Mouse (Mus musculus) neural tube, embryonic 13.5 days (tissue): Measurements from ENCODE around the gene Sdk2. TPM values are rescaled to one million over a fixed set of nuclear protein-coding genes. Genes with fewer than 3 reads are reported as not detected.

Experiments used
- ATAC-seq: fragments of 200-750 bp; cut with Nextera tagmentation; 2 replicates; pipeline ENCODE4 v1.8.0; 2017; ENCODE audit warnings: low read depth, mild to moderate bottlenecking, moderate TSS enrichment, moderate library complexity
- H3K27ac ChIP-seq: fragments of 300-500 bp; sonication (generic); replicated peaks from 2 replicates; pipeline ENCODE4 v1.5.1; 2015; ENCODE audit warnings: moderate library complexity, mild to moderate bottlenecking, inconsistent platforms
- H3K27me3 ChIP-seq: fragments of 300-500 bp; sonication (generic); 2 replicates; pipeline ENCODE4 v1.6.1; 2015; ENCODE audit warnings: mild to moderate bottlenecking, inconsistent platforms
- H3K36me3 ChIP-seq: fragments of 300-500 bp; sonication (generic); 2 replicates; pipeline ENCODE4 v1.6.1; 2015; ENCODE audit warnings: mild to moderate bottlenecking, inconsistent platforms
- H3K4me1 ChIP-seq: fragments of 300-500 bp; sonication (generic); replicated peaks from 2 replicates; pipeline ENCODE4 v1.6.1; 2015; ENCODE audit warnings: inconsistent platforms
- H3K4me2 ChIP-seq: fragments of 300-500 bp; sonication (generic); 2 replicates; pipeline ENCODE4 v1.6.1; 2015; ENCODE audit warnings: inconsistent platforms, mild to moderate bottlenecking, moderate library complexity
- H3K4me3 ChIP-seq: fragments of 300-500 bp; sonication (generic); 2 replicates; pipeline ENCODE4 v1.5.1; 2015; ENCODE audit warnings: mild to moderate bottlenecking, inconsistent platforms
- H3K9ac ChIP-seq: fragments of 300-500 bp; sonication (generic); 2 replicates; pipeline ENCODE4 v1.6.1; 2015; ENCODE audit warnings: moderate library complexity, mild to moderate bottlenecking, inconsistent platforms
- H3K9me3 ChIP-seq: fragments of 300-500 bp; sonication (generic); 2 replicates; pipeline ENCODE4 v1.6.1; 2016; ENCODE audit warnings: inconsistent platforms
- WGBS: fragments of 180-500 bp; shearing (Covaris S2); methylation state at CpG from one replicate; pipeline ENCODE4 v1.1.7; 2015; 5-methylcytosine and 5-hydroxymethylcytosine counted together
- polyA plus RNA-seq: library from polyadenylated mRNA; unstranded; fragments of >200 nt; fragmentation: Nextera tagmentation; extraction: Ambion mirVana; gene quantifications from 2 replicates; pipeline ENCODE4 v1.2.1, GENCODE M21; 2015

Sdk2 gene
- polyA plus RNA-seq, 1 experiment from 2014 or later = 4.7 TPM

GRCm38 (mm10) chr11:113923137-113923536 lies 143.7 kb downstream of the Sdk2 start:
- WGBS = 26% methylated on average over 5 of the region's 5 CpGs
- H3K4me1 ChIP-seq = peaks cover 37% of the 10 kb centered on the region
- H3K27ac ChIP-seq = peak overlapping the region; percentile 23; the same call in 1 of the 2 replicates
- H3K4me3 ChIP-seq = no peak overlapping the region
- ATAC-seq = peak; percentile 48
- 0 out of 2 replicates have a peak overlapping the region, but pooled peaks have one; percentile 2 for H3K9ac ChIP-seq
- no peak overlapping the region for H3K4me2 ChIP-seq
- no peaks in the 10 kb centered on the region for H3K36me3 ChIP-seq
- no peaks in the 10 kb centered on the region for H3K9me3 ChIP-seq
- no peaks in the 10 kb centered on the region for H3K27me3 ChIP-seq

GRCm38 (mm10) chr11:113903131-113903860 lies 163.6 kb downstream of the Sdk2 start:
- Histone ChIP-seq H3K9ac (no peak overlapping the region), H3K27ac (no peak overlapping the region), H3K4me1 (peaks cover 10% of the 10 kb centered on the region; the same call in 1 of the 2 replicates), H3K36me3 (no peaks in the 10 kb centered on the region), H3K4me3 (no peak overlapping the region), H3K27me3 (no peaks in the 10 kb centered on the region), H3K4me2 (no peak overlapping the region), H3K9me3 (no peaks in the 10 kb centered on the region)
- WGBS = 76% methylated on average over 16 of the region's 16 CpGs
- ATAC-seq = no peak

GRCm38 (mm10) chr11:113901906-113902305 lies 164.9 kb downstream of the Sdk2 start:
- H3K4me3 ChIP-seq = no peak overlapping the region
- H3K9me3 ChIP-seq = no peaks in the 10 kb centered on the region
- no peaks in the 10 kb centered on the region for H3K36me3 ChIP-seq
- H3K4me2 ChIP-seq = no peak overlapping the region
- ATAC-seq = no peak
- H3K4me1 ChIP-seq = peaks cover 10% of the 10 kb centered on the region; the same call in 1 of the 2 replicates
- H3K9ac ChIP-seq = no peak overlapping the region
- no peaks in the 10 kb centered on the region for H3K27me3 ChIP-seq
- WGBS = 72% methylated on average over 7 of the region's 7 CpGs
- no peak overlapping the region for H3K27ac ChIP-seq

GRCm38 (mm10) chr11:113898671-113899070 lies 168.2 kb downstream of the Sdk2 start:
- Histone ChIP-seq H3K9ac (no peak overlapping the region), H3K36me3 (no peaks in the 10 kb centered on the region), H3K4me1 (peaks cover 10% of the 10 kb centered on the region; the same call in 1 of the 2 replicates), H3K4me2 (no peak overlapping the region), H3K4me3 (no peak overlapping the region), H3K27me3 (no peaks in the 10 kb centered on the region), H3K27ac (no peak overlapping the region), H3K9me3 (no peaks in the 10 kb centered on the region)
- WGBS = 43% methylated on average over 7 of the region's 7 CpGs
- ATAC-seq = no peak

GRCm38 (mm10) chr11:113896006-113896405 lies 170.8 kb downstream of the Sdk2 start:
- Histone ChIP-seq H3K4me2 (no peak overlapping the region), H3K4me1 (peaks cover 25% of the 10 kb centered on the region), H3K27ac (no peak overlapping the region), H3K4me3 (no peak overlapping the region), H3K9ac (no peak overlapping the region), H3K9me3 (no peaks in the 10 kb centered on the region), H3K36me3 (no peaks in the 10 kb centered on the region), H3K27me3 (no peaks in the 10 kb centered on the region)
- no peak for ATAC-seq
- 90% methylated on average over 5 of the region's 5 CpGs for WGBS

GRCm38 (mm10) chr11:113892924-113893323 lies 173.9 kb downstream of the Sdk2 start:
- no peak overlapping the region for H3K9ac ChIP-seq
- peak; percentile 33; the same call in 1 of the 2 replicates for ATAC-seq

GRCm38 (mm10) chr11:113892067-113892466 lies 174.8 kb downstream of the Sdk2 start:
- Histone ChIP-seq H3K4me3 (no peak overlapping the region), H3K27ac (no peak overlapping the region; the same call in 1 of the 2 replicates), H3K27me3 (no peaks in the 10 kb centered on the region), H3K9me3 (no peaks in the 10 kb centered on the region), H3K36me3 (no peaks in the 10 kb centered on the region), H3K4me2 (no peak overlapping the region), H3K4me1 (peaks cover 17% of the 10 kb centered on the region), H3K9ac (no peak overlapping the region)
- 0 out of 2 replicates have a peak, but pooled peaks have one; percentile 13 for ATAC-seq
- 48% methylated on average over 6 of the region's 6 CpGs for WGBS

More at GRCm38 (mm10) chr11:113892924-113893323, 173.9 kb downstream of the Sdk2 start:
- H3K4me3 ChIP-seq = no peak overlapping the region
- H3K4me1 ChIP-seq = peaks cover 17% of the 10 kb centered on the region
- H3K27ac ChIP-seq = no peak overlapping the region
- H3K9me3 ChIP-seq = no peaks in the 10 kb centered on the region
- 68% methylated on average over 6 of the region's 6 CpGs for WGBS
- no peaks in the 10 kb centered on the region for H3K36me3 ChIP-seq
- H3K4me2 ChIP-seq = no peak overlapping the region
- H3K27me3 ChIP-seq = no peaks in the 10 kb centered on the region

GRCm38 (mm10) chr11:113888156-113888750 lies 178.6 kb downstream of the Sdk2 start:
- Histone ChIP-seq H3K36me3 (no peaks in the 10 kb centered on the region), H3K27ac (no peak overlapping the region), H3K9me3 (no peaks in the 10 kb centered on the region), H3K27me3 (no peaks in the 10 kb centered on the region), H3K4me3 (no peak overlapping the region), H3K9ac (no peak overlapping the region), H3K4me2 (no peak overlapping the region), H3K4me1 (peaks cover 41% of the 10 kb centered on the region)
- WGBS = 87% methylated on average over 5 of the region's 5 CpGs
- ATAC-seq = no peak

GRCm38 (mm10) chr11:113886299-113886698 lies 180.5 kb downstream of the Sdk2 start:
- Histone ChIP-seq H3K27me3 (no peaks in the 10 kb centered on the region), H3K4me1 (peaks cover 28% of the 10 kb centered on the region), H3K9me3 (no peaks in the 10 kb centered on the region), H3K4me3 (no peak overlapping the region), H3K9ac (no peak overlapping the region), H3K36me3 (peaks cover under 1% of the 10 kb centered on the region; the same call in 1 of the 2 replicates), H3K4me2 (no peak overlapping the region), H3K27ac (no peak overlapping the region)
- 63% methylated on average over 7 of the region's 7 CpGs for WGBS
- ATAC-seq = no peak

- Histone ChIP-seq H3K27me3 (no peaks in the 10 kb centered on the region), H3K9ac (no peak overlapping the region), H3K4me3 (no peak overlapping the region), H3K9me3 (no peaks in the 10 kb centered on the region), H3K36me3 (peaks cover 5% of the 10 kb centered on the region; the same call in 1 of the 2 replicates), H3K4me2 (peak overlapping the region; percentile 26; the same call in 1 of the 2 replicates), H3K4me1 (peaks cover 28% of the 10 kb centered on the region), H3K27ac (0 out of 2 replicates have a peak overlapping the region, but pooled peaks have one; percentile 23)
- peak; percentile 72 for ATAC-seq
- 34% methylated on average over 11 of the region's 11 CpGs for WGBS
These were observed 181.9 kb downstream of the Sdk2 start for GRCm38 (mm10) chr11:113884962-113885361.

GRCm38 (mm10) chr11:113883031-113883430 lies 183.8 kb downstream of the Sdk2 start:
- Histone ChIP-seq H3K4me2 (no peak overlapping the region), H3K4me1 (peaks cover 28% of the 10 kb centered on the region), H3K9me3 (no peaks in the 10 kb centered on the region), H3K4me3 (no peak overlapping the region), H3K36me3 (peaks cover 5% of the 10 kb centered on the region; the same call in 1 of the 2 replicates), H3K27me3 (no peaks in the 10 kb centered on the region), H3K9ac (no peak overlapping the region), H3K27ac (no peak overlapping the region)
- 73% methylated on average over 8 of the region's 8 CpGs for WGBS
- ATAC-seq = no peak

- H3K27ac ChIP-seq = no peak overlapping the region
- ATAC-seq = no peak
These were observed 185.0 kb downstream of the Sdk2 start for GRCm38 (mm10) chr11:113881864-113882263.

More at GRCm38 (mm10) chr11:113881864-113882263, 185.0 kb downstream of the Sdk2 start:
- Histone ChIP-seq H3K4me1 (peaks cover 31% of the 10 kb centered on the region), H3K36me3 (peaks cover 5% of the 10 kb centered on the region; the same call in 1 of the 2 replicates), H3K4me3 (no peak overlapping the region), H3K4me2 (no peak overlapping the region), H3K9me3 (no peaks in the 10 kb centered on the region), H3K9ac (no peak overlapping the region), H3K27me3 (no peaks in the 10 kb centered on the region)
- 79% methylated on average over 6 of the region's 6 CpGs for WGBS
